Mouse (Mus musculus) forebrain, embryonic 14.5 days (tissue): ENCODE measurements around the gene Rtn4. TPM values are rescaled to one million over a fixed set of nuclear protein-coding genes. Genes with fewer than 3 reads are reported as not detected.

Experiments used
- ATAC-seq: fragments of 200-750 bp; cut with Nextera tagmentation; 2 replicates; pipeline ENCODE4 v1.8.0; 2017; ENCODE audit warnings: mild to moderate bottlenecking, moderate library complexity
- DNase-seq: peaks from one replicate; pipeline ENCODE4 v3.0.0-alpha.2; 2015; ENCODE audit warnings: low spot score
- H3K27ac ChIP-seq: fragments of 300-500 bp; sonication (generic); 2 replicates; pipeline ENCODE4 v1.5.1; 2014; ENCODE audit warnings: low read depth, mild to moderate bottlenecking, control low read depth, low read length, moderate library complexity
- H3K27me3 ChIP-seq: fragments of 300-500 bp; sonication (generic); replicated peaks from 2 replicates; pipeline ENCODE4 v1.6.1; 2014; ENCODE audit warnings: low read length, control low read depth, mixed read lengths; ENCODE audit not compliant: control insufficient read depth, insufficient read depth
- H3K36me3 ChIP-seq: fragments of 300-500 bp; sonication (generic); 2 replicates; pipeline ENCODE4 v1.6.1; 2014; ENCODE audit warnings: low read length, control low read depth; ENCODE audit not compliant: control insufficient read depth, insufficient read depth
- H3K4me1 ChIP-seq: fragments of 300-500 bp; sonication (generic); 2 replicates; pipeline ENCODE4 v1.6.1; 2014; ENCODE audit warnings: antibody characterized with exemption, low read length, control low read depth; ENCODE audit not compliant: control insufficient read depth, insufficient read depth
- H3K4me2 ChIP-seq: fragments of 300-500 bp; sonication (generic); 2 replicates; pipeline ENCODE4 v1.6.1; 2014; ENCODE audit warnings: mild to moderate bottlenecking, control low read depth, low read length
- H3K4me3 ChIP-seq: fragments of 300-500 bp; sonication (generic); 2 replicates; pipeline ENCODE4 v1.5.1; 2014; ENCODE audit warnings: low read depth, low read length, control low read depth
- H3K9ac ChIP-seq: fragments of 300-500 bp; sonication (generic); 2 replicates; pipeline ENCODE4 v1.6.1; 2014; ENCODE audit warnings: mild to moderate bottlenecking, low read length, control low read depth, moderate library complexity
- H3K9me3 ChIP-seq: fragments of 300-500 bp; sonication (generic); replicated peaks from 2 replicates; pipeline ENCODE4 v1.6.1; 2016; ENCODE audit warnings: low read length, control low read depth, mixed read lengths; ENCODE audit not compliant: control insufficient read depth
- WGBS: fragments of 180-500 bp; shearing (Covaris S2); extraction: QIAGEN DNeasy Blood & Tissue Kit; methylation state at CpG from one replicate; pipeline ENCODE4 v1.1.7; 2014; 5-methylcytosine and 5-hydroxymethylcytosine counted together
- polyA plus RNA-seq: library from polyadenylated mRNA; unstranded; fragments of >200 nt; fragmentation: Nextera tagmentation; extraction: Ambion mirVana; gene quantifications from 2 replicates; pipeline ENCODE4 v1.2.1, GENCODE M21; 2014

Rtn4 gene
- polyA plus RNA-seq, 1 experiment from 2014 or later, result 133 TPM

GRCm38 (mm10) chr11:29676718-29677117, 16.0 kb upstream of the Rtn4 start:
- Histone ChIP-seq H3K27me3 (no peaks in the 10 kb centered on the region), H3K4me2 (no peak overlapping the region), H3K36me3 (no peaks in the 10 kb centered on the region), H3K9me3 (no peaks in the 10 kb centered on the region), H3K4me3 (no peak overlapping the region), H3K9ac (no peak overlapping the region), H3K27ac (no peak overlapping the region), H3K4me1 (no peaks in the 10 kb centered on the region)
- no peak for DNase-seq
- no peak for ATAC-seq
- WGBS, result 95% methylated on average over 3 of the region's 4 CpGs

- H3K4me1 ChIP-seq, result no peaks in the 10 kb centered on the region
- H3K9me3 ChIP-seq, result no peaks in the 10 kb centered on the region
- no peak for ATAC-seq
- no peak for DNase-seq
- no peak overlapping the region for H3K4me2 ChIP-seq
- H3K27me3 ChIP-seq, result no peaks in the 10 kb centered on the region
- no peak overlapping the region for H3K9ac ChIP-seq
- 90% methylated on average over 3 of the region's 3 CpGs for WGBS
- no peak overlapping the region for H3K4me3 ChIP-seq
- H3K27ac ChIP-seq, result no peak overlapping the region
- no peaks in the 10 kb centered on the region for H3K36me3 ChIP-seq
Measured at GRCm38 (mm10) chr11:29679942-29680341, 12.8 kb upstream of the Rtn4 start.

DNA sequence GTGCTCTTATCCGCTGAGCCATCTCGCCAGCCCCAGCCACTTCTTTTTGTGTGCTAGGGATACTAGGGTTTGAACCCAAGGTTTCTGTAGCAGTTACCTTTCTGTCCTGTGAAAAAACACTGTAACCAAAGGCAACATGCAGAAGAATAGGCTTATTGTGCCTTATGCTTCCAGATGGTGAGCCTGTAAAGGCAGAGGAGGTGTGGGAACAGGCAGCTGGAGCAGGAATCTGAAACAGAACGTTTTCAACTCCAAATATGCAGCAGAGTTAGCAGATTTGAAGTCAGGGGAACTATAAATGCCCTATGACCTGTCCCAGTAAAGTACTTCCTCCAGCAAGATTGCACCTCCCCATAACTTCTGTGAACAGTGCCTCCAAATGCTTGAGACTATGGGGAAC, 12.0 kb upstream of the Rtn4 start:
- Histone ChIP-seq H3K36me3 (no peaks in the 10 kb centered on the region), H3K4me2 (no peak overlapping the region), H3K9ac (no peak overlapping the region), H3K9me3 (no peaks in the 10 kb centered on the region), H3K4me3 (no peak overlapping the region), H3K27ac (no peak overlapping the region), H3K4me1 (no peaks in the 10 kb centered on the region), H3K27me3 (no peaks in the 10 kb centered on the region)
- DNase-seq, result no peak
- no peak for ATAC-seq
- WGBS, result 75% methylated on average over 3 of the region's 3 CpGs

DNA sequence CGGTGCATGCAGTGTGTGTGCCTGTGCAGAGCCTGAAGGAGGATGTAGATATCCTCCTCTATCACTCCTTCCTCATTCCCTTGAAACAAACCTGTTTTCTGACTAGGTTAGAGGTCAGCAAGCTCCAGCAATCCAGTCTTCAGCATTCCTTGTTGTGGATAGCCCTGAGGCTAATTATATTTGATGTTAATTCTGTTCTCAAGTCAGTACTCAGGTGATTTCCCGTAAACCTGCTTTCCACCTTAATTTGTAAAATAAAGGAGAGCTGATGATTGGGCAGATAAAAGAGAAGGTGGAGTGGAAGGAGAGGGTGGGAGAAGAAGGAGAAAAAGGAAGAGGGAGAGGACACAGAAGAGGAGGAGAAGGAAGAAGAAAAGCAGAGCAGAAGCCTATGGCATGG, 8.5 kb upstream of the Rtn4 start:
- DNase-seq, result no peak
- 86% methylated on average over 2 of the region's 2 CpGs for WGBS
- no peak for ATAC-seq

DNA sequence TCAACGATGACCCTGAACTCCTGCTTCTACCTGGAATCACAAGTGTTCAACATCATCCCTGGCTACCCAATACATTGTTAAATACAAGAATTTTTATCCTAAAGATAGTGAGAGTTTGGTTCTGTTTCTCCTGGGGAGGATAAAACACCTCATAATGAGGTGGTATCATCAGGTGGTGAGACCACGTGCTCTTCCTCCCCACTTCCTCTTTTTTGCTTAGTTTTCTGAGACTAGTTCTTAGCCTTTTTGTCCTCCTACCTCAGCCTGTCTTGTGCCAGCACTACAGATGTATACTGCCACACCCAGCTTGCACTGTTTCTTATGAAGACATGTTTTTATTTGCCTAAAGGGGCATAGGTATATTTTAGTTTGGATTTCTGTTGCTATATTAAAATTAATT, 6.6 kb upstream of the Rtn4 start:
- no peak for DNase-seq
- H3K4me2 ChIP-seq, result no peak overlapping the region
- no peaks in the 10 kb centered on the region for H3K4me1 ChIP-seq
- no peaks in the 10 kb centered on the region for H3K9me3 ChIP-seq
- no peak overlapping the region for H3K9ac ChIP-seq
- no peak overlapping the region for H3K4me3 ChIP-seq
- no peak for ATAC-seq
- no peaks in the 10 kb centered on the region for H3K36me3 ChIP-seq
- no peak overlapping the region for H3K27ac ChIP-seq
- WGBS, result 91% methylated on average over 2 of the region's 2 CpGs
- no peaks in the 10 kb centered on the region for H3K27me3 ChIP-seq

More for the DNA sequence above, 8.5 kb upstream of the Rtn4 start:
- H3K27ac ChIP-seq, result no peak overlapping the region
- no peak overlapping the region for H3K4me2 ChIP-seq
- H3K9me3 ChIP-seq, result no peaks in the 10 kb centered on the region
- no peaks in the 10 kb centered on the region for H3K36me3 ChIP-seq
- no peaks in the 10 kb centered on the region for H3K4me1 ChIP-seq
- no peak overlapping the region for H3K9ac ChIP-seq
- H3K27me3 ChIP-seq, result no peaks in the 10 kb centered on the region
- H3K4me3 ChIP-seq, result no peak overlapping the region

- no peaks in the 10 kb centered on the region for H3K36me3 ChIP-seq
- no peaks in the 10 kb centered on the region for H3K27me3 ChIP-seq
- ATAC-seq (no peak), DNase-seq (no peak)
- no peak overlapping the region for H3K4me3 ChIP-seq
- H3K4me1 ChIP-seq, result peaks cover 3% of the 10 kb centered on the region
- H3K4me2 ChIP-seq, result no peak overlapping the region
- no peak overlapping the region for H3K9ac ChIP-seq
- WGBS, result 98% methylated on average over 1 of the region's 1 CpGs
- no peaks in the 10 kb centered on the region for H3K9me3 ChIP-seq
- no peak overlapping the region for H3K27ac ChIP-seq
Measured at GRCm38 (mm10) chr11:29691556-29691955, 1.2 kb upstream of the Rtn4 start.

GRCm38 (mm10) chr11:29692111-29692682, 550 bp upstream of the Rtn4 start:
- Histone ChIP-seq H3K27ac (no peak overlapping the region), H3K4me2 (no peak overlapping the region)

GRCm38 (mm10) chr11:29693576-29694410, 1.0 kb downstream of the Rtn4 start:
- Histone ChIP-seq H3K4me3 (peak overlapping the region; percentile 97), H3K4me1 (peaks cover 14% of the 10 kb centered on the region), H3K9me3 (no peaks in the 10 kb centered on the region), H3K9ac (peak overlapping the region; percentile 100), H3K4me2 (peak overlapping the region; percentile 71), H3K27ac (peak overlapping the region; percentile 99), H3K36me3 (no peaks in the 10 kb centered on the region), H3K27me3 (no peaks in the 10 kb centered on the region)
- ATAC-seq (peak; percentile 93), DNase-seq (peak; percentile 95)
- under 1% methylated on average over 42 of the region's 53 CpGs for WGBS

More at GRCm38 (mm10) chr11:29692111-29692682, 550 bp upstream of the Rtn4 start:
- no peaks in the 10 kb centered on the region for H3K9me3 ChIP-seq
- H3K27me3 ChIP-seq, result no peaks in the 10 kb centered on the region
- peaks cover 6% of the 10 kb centered on the region for H3K4me1 ChIP-seq
- peak; percentile 4 for DNase-seq
- ATAC-seq, result no peak
- 26% methylated on average over 12 of the region's 12 CpGs for WGBS
- H3K36me3 ChIP-seq, result no peaks in the 10 kb centered on the region
- no peak overlapping the region for H3K9ac ChIP-seq
- H3K4me3 ChIP-seq, result peak overlapping the region; percentile 97; the same call in 1 of the 2 replicates

- DNase-seq (no peak), ATAC-seq (no peak)
- no peak overlapping the region for H3K9ac ChIP-seq
- H3K27ac ChIP-seq, result no peak overlapping the region
- H3K9me3 ChIP-seq, result no peaks in the 10 kb centered on the region
- peak overlapping the region; percentile 71 for H3K4me2 ChIP-seq
- peaks cover 14% of the 10 kb centered on the region for H3K4me1 ChIP-seq
- H3K4me3 ChIP-seq, result peak overlapping the region; percentile 97; the same call in 1 of the 2 replicates
- no peaks in the 10 kb centered on the region for H3K36me3 ChIP-seq
- no peaks in the 10 kb centered on the region for H3K27me3 ChIP-seq
Measured at GRCm38 (mm10) chr11:29694754-29695153, 2.0 kb downstream of the Rtn4 start.
